Mouse (Mus musculus): ENCODE data around the gene Gm20837. TPM values are rescaled to one million over a fixed set of nuclear protein-coding genes. Genes with fewer than 3 reads are reported as not detected.
"Not testable (repeated sequence)": the region's sequence is repeated elsewhere in the genome, so short reads cannot be mapped to it uniquely, and the experiment has no call there.

The Gm20837 gene
- not detected in 2 replicates for polyA plus RNA-seq (2015; fragmentation: Nextera tagmentation; extraction: Ambion mirVana)

- H3K9me3 ChIP-seq; H3K27ac ChIP-seq; H3K4me2 ChIP-seq; H3K4me3 ChIP-seq; H3K9ac ChIP-seq; H3K4me1 ChIP-seq; H3K36me3 ChIP-seq; H3K27me3 ChIP-seq; ATAC-seq (ENCODE audit: insufficient number of reproducible peaks, insufficient read depth, low FRiP score, low TSS enrichment, low read depth): not testable (repeated sequence)
- no CpG with 5 or more reads among the region's 7 CpGs for WGBS
Measured at GRCm38 (mm10) chrY:90400948-90401347, at the start of gene Gm20837. Gene Gm20837, plus strand, starts transcription at chrY:90401248.
